Mouse (Mus musculus) heart, postnatal 10 days (tissue): ENCODE results near the gene Tnfrsf26. TPM values are rescaled to one million over a fixed set of nuclear protein-coding genes. Genes with fewer than 3 reads are reported as not detected.
"Not testable (repeated sequence)": the region's sequence is repeated elsewhere in the genome, so short reads cannot be mapped to it uniquely, and the experiment has no call there.

Experiments used
- DNase-seq, 2 experiments: peaks; one replicate each; pipeline ENCODE4 v3.0.0; 2021
- intact Hi-C: fragments of 180-260 bp; cut with DNase I; formaldehyde crosslinking; loops from one replicate; pipeline ENCODE4 v1.15.1; 2025
- total RNA-seq, 2 experiments: library from RNA; stranded (reverse); gene quantifications; 2 replicates each; pipeline ENCODE4 v1.2.3; 2021

Tnfrsf26 gene
- total RNA-seq, result 1 to 10 TPM; 1.0 to 1.1 TPM

DNA sequence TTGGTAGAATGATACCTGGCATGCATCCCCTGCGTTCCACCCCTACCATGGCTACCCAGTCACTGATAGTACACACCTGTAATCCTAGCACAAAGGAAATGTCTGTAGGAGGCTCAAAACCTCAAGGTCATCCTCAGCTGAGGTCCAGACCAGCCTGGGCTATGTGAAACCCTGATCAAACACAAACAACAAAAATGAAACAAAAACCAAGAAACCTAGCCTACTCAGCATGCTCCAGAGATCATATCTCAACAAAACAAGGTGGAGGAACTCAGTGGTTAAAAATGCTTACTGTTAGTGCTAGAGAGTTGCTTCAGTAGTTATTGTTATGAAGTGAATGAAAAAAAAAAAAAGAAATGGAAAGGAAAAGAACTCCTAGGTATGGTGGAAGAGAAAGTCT lies at the start of gene Tnfrsf26:
Tnfrsf26 (minus strand) TSS at position 183 of the 400 bp plus-strand sequence.
- DNase-seq, result no peak
- intact Hi-C loops, result no loop called here

DNA sequence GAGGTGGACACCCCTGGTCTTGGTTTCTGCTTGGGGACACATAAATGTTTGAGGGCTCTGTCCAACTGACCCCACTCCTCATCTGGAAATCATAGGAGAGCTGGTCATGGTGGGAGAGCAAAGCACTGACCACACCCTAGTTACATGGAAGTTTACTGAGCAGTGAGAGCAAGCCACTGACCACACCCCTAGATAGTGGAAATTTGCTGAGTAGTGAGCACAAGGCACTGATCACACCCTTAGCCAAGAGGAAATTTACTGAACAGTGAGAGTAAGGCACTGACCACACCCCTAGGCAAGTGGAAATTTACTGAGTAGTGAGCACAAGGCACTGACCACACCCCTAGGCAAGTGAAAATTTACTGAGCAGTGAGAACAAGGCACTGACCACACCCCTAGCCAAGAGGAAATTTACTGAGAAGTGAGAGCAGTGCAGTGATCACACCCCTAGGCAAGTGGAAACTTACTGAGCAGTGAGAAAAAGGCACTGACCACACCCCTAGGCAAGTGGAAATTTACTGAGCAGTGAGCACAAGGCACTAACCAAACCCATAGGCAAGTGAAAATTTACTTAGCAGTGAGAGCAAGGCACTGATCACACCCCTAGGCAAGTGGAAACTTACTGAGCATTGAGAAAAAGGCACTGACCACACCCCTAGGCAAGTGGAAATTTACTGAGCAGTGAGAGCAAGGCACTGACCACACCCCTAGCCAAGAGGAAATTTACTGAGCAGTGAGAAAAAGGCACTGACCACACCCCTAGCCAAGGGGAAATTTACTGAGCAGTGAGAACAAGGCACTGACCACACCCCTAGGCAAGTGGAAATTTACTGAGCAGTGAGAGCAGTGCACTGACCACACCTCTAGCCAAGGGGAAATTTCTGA lies 38.1 kb upstream of the Tnfrsf26 start:
- no peak for DNase-seq
- intact Hi-C loops, result no loop called here

DNA sequence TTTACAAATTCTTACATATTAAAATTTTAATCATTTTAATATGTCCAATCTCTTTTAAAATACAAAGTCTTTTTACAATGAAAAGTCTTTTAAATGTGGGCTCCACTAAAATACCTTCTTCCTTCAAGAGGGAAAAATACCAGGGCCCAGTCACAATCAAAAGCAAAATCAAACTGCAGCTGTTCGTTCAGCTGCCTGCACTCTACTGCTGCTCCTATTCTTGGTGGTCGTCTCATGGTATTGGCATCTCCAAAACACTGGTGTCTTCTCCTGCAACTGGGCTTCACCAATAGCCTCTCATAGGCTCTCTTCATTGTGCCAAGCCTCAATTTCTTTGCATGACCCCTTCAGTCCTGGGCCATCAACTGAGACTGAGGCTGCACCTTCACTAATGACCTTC lies 34.9 kb upstream of the Tnfrsf26 start:
- intact Hi-C loops, result no loop called here
- DNase-seq, result no peak

DNA sequence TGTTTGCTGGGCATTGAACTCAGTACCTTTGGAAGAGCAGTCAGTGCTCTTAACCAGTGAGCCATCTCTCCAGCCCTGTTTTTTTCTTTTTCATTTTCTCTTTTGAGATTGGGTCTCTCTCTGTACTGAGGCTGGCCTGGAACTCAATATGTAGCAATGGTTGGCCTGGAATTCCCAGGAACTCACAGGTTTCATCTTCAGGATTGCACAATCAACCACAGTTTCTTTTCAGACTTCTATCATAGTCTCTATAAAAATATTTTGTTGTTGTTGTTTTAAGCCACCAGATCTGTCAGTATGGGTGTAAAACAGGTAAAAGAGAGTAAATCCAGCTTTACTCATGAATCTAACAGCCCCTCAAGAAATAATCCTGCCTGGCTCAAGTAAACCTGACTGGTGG lies 32.3 kb upstream of the Tnfrsf26 start:
- intact Hi-C loops, result loop anchor here (2.0 kb wide), 1 partner anchor 22 kb away; no protein-coding TSS in a partner anchor
- no peak for DNase-seq

DNA sequence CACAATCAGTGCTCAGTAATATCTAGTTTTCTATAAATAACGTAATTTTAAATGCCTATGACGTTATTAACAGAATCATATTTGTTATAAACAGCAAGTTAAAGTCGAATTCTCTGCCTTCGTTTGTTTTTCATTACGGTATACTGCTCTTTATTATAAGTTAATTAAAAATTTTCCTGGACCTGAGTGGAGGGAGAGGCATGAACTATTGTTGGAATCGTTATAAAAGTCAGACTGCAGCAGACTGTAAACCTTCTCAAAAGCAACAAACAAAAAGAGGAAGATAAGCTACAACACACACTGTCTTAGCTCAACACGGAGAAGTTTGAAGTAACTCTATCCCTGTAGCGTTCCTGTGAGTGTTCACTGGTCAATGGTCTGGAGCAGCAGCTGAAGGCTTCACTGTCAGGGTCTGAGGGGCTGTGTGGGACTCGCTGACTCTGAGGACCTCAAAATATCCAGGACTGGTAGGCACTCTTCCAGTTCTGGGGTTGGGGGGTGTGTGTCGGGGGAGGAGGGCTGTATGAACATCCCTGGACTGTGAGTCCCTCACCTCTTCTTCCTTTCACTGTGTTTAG lies 21.3 kb upstream of the Tnfrsf26 start:
- intact Hi-C loops, DNase-seq: not testable (repeated sequence)

DNA sequence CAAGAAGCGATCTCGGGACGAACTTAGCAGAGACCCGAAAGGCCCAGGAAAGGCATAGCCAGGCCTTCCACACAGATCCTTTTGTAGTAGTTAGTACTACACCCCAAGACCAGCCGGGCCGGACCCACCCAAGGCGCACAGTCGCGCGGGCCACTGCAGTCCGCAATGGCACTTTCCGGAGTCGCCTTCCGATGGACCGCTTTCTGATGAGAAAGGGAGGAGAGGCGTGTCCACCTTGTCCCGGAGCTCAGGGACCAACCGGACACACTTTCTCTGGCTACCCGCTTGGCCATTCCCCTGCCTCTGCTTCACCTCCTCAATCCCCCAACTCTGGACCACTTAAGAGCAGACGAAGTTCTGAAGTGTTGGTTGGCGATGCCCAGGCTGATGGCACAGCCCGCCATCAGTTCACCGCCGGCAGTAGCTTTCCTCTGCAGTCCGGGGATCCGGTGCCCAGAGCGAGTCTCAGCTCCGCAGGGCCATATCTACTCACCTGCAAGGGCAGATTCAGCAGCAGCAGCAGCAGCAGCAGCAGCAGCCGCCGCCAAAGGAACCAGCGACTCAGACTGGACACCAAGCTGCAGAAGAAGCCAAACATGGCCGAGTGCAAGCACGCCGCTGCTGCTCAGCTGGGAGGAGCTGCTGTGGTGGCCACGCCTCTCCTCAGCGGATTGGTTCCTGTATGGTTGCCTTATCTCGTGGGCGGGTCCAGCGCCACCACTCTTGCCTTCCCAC lies 20.7 kb upstream of the Tnfrsf26 start, which contains the start of gene Tnfrsf22:
Tnfrsf22 (minus strand) TSS at position 628 of the 735 bp plus-strand sequence.
- peak; percentile 81 to 86 for DNase-seq
- intact Hi-C loops, result no loop called here

DNA sequence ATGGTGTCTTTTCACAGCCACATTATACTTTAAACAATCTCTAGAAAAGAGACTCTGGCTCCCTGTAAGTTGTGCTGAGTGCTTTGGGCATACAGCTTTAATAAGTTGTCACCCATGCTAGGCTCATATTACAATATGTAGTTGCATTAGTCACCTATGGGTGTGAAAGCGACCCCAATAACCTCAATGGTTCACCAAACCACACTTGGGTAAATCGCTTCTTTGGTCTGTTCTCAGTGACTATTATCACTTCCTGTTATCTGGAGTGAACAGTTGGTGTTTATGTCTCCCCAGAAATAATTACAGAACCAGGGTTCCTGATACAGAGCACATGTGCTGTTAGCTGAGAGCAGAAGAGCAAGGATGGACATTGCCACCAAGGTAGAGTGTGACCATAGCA lies 15.4 kb upstream of the Tnfrsf26 start:
- intact Hi-C loops, result loop anchor here (2.0 kb wide), 1 partner anchor 39 kb away; no protein-coding TSS in a partner anchor
- DNase-seq, result not testable (repeated sequence)

DNA sequence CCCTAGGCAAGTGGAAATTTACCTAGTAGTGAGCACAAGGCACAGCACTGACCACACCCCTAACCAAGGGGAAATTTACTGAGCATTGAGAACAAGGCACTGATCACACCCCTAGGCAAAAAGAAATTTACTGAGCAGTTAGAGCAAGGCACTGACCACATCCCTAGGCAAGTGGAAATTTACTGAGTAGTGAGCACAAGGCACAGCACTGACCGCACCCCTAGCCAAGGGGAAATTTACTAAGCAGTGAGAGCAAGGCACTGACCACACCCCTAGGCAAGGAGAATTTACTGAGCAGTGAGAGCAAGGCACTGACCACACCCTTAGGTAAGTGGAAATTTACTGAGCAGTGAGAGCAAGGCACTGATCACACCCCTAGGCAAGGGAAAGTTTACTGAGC lies 8.2 kb upstream of the Tnfrsf26 start:
- no peak for DNase-seq
- intact Hi-C loops, result no loop called here

DNA sequence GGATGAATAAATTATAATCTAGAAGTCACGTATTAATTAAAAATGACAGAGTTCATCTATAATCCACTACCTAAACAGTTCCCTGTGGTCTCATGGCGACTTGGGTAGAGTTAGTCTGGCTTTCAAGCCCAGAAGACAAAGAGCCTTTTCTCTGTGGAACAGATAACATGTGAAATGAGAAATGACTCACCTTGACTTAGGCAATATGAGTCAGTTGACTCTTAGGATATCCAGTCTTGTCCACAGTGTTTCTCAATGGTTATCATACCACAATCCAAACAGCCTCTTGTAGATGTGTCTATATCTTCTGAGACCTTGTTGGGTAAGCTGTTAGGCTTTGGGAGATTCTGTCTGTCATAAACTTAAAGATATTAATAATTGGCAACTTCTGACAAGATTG lies 3.0 kb upstream of the Tnfrsf26 start:
- no peak for DNase-seq
- intact Hi-C loops, result no loop called here

DNA sequence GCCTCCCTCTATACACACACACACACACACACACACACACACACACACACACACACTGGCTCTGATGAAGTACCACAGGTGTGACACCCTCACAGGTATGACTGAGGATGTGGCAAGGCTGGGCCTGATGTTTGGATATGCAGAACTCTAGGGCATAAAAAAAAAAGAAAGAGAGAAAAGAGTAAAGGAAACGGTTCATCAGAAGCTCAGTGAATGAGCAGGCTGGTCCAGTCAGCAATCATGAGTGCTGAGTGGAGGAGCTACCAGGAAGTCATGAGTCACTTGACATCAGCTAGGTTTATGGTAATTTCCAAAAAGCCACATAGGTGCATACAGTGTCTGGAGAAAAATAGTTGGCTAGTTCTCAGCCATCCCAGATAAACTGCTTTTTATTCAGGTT lies 979 bp upstream of the Tnfrsf26 start:
- intact Hi-C loops, result no loop called here
- no peak for DNase-seq

DNA sequence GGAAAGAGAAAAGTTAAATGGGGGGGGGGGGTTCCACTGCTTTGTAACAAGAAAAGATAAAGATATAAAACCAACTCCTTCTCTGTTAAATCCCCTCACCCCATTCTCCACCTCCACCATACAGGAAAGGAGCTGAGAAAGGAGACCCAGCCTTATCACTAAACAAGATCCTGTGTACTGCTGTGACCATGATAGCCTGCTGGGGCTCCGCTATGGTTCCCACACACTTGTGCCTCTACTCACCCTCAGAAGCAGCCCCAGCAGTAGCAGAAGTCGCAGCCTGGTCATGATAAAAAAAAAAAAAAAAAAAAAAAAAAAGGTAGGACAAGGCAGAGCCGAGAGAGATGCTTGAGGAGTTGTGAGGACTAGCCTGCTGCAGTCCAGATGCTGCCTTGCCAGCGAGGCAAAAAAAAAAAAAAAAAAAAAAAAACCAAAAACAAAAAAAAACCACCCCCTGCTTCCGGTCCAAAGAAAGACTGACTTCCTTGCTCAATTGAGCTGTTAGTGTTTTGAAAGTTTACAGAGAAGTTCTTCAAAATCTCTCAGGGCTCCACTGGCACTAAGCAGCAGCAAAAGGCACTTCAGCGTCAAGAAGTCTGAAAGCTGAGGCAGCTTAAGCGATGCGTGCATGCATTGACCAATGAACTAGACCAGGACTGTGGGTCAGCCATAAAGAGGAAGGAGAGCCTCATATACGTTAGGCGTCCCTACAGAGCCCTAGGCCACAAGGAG lies 801 bp downstream of the Tnfrsf26 start:
- peak; percentile 7 to 20 for DNase-seq

DNA sequence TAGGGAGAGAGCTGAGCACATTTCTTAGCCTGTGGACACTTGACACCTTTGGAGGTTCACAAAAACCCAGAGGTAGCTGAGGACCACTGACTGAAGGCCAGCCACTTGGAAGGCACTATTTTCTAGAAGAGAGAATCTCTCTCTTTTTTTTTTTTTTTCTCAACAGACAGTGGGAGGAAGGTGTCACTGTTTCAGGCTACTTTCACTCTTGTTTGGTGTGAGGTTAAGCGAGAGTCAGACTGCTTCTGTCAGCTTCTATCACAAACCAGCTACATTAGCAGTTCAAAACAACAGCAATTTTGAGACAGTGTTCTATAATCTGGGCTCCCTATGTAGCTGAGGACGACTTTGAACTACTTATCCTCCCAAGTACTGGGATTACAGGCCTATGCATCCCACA lies 2.3 kb downstream of the Tnfrsf26 start:
- DNase-seq, result no peak
- intact Hi-C loops, result no loop called here

More for the DNA sequence above, 801 bp downstream of the Tnfrsf26 start:
- intact Hi-C loops, result no loop called here

DNA sequence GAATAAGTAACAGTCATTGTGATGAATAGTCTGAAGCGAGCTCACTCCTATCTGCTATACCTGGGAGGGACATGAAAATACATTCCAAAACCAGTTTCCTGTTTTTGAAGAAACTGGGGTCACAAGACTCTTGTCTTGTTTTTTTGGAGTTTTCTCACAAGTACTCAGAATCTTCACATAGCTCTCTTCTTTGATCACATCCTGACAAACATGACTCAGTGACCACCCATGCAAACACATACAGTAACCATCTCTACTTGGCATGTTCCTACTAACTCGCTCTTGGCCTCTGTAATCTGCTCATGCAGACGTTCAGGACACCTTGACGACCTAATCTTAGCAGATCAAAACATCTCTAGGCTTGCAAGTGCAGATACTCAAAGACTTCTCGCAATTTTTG lies 3.4 kb downstream of the Tnfrsf26 start:
- intact Hi-C loops, result no loop called here
- DNase-seq, result no peak

DNA sequence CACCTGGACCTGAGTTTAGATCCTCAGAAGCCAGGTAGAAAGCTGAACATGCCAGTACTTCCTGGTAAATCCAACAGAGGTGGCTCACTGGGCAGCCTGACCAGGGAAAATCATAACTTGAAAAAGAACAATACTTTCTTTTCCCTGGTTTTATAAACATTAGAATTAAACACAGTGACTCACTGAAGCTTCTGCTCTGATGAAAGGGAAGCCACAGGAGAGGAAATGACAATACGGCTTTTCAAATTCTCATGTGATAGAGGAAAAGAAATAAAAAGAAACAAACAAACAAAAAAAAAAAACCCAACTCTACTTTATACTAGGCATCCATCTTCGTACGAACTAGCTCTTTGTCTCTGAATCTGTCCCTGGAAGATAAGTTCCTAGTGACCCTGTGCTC lies 4.0 kb downstream of the Tnfrsf26 start:
- no peak for DNase-seq
- intact Hi-C loops, result no loop called here

DNA sequence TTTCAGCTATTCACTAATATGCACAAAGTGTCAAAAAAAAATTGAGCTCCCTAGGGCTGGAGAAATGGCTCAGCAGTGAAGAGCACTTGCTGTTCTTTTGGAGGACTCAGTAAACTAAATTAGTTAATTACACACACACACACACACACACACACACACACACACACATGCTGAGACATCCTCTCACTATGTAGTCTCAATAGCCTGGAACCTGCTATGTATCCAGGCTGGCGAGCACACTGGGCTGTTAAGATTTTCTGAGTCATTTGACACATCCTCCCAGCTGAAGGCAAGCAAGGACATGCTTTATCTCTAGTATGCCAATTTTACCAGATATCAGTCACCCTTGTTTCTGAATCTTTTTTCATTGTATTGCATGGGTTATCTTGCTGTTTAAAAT lies 7.6 kb downstream of the Tnfrsf26 start:
- no peak for DNase-seq
- intact Hi-C loops, result no loop called here

DNA sequence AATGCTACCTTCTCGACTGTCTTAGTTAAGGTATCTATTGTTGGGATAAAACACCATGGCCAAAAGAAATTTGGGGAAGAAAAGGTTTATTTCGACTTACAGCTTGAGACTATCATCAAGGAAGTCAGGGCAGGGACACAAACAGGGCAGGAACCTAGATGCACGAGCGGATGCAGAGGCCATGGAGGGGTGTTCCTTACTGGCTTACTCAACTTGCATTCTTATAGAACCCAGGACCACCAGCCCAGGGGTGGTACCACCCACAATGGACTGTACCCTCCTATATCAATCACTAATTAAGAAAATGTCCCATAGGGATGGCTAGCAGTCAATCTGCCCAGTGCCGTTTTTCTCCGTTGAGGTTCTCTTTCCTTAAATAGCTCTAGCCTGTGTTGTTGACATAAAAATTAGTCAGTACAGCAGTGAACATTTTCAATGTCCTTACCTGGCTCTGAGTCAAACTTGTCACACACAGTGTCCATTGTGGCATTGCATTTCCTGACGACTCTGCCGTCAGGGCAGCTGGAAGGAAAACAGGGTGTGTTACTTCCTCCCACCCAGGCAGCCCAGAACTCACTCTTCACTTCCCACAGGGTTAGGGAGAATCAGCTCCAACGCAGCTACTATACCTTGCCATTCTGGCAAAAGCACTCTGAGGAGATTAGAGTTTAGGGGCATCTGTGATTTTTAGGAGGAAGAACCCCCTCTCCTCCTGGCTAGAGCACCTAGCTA lies 14.0 kb downstream of the Tnfrsf26 start:
- intact Hi-C loops, result no loop called here
- DNase-seq, result peak; percentile 32 to 35

DNA sequence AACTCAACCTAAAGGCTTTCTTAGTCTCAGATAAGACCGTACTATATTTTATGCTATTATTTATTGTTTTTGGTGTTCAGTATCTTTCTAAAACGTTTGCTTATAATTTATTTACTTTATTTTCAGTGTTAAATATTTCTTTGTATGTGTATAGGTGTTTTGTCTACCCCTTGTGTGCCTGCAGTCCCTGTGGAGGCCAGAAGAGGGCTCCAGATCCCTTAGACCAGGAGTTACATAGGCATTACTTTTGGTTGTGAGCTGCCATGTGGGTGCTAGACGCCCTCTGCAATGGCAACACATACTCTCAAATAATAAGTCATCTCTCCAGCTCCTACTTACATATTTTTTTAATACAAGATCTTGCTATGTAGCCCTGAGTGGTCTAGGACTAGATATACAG lies 16.3 kb downstream of the Tnfrsf26 start:
- intact Hi-C loops, result no loop called here
- no peak for DNase-seq

DNA sequence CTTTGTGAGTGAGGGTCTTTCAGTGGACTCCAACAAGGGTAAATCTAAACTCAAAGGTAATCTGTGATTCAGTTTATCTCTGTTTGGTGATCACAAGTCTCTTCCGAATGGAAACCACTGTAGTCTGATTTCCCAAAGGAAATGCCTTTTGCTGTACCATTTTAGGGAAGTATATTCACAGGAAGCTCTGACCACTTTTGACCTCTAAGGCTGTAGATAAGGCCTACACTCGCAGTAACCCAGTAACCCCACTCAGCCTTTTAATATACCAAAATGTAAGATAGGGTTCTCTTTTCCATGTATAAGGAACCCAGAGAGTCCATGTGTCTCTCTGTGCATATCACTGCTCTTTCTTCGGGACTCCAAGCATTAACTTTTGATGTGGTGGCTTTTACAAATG lies 23.2 kb downstream of the Tnfrsf26 start:
- intact Hi-C loops, result no loop called here

DNA sequence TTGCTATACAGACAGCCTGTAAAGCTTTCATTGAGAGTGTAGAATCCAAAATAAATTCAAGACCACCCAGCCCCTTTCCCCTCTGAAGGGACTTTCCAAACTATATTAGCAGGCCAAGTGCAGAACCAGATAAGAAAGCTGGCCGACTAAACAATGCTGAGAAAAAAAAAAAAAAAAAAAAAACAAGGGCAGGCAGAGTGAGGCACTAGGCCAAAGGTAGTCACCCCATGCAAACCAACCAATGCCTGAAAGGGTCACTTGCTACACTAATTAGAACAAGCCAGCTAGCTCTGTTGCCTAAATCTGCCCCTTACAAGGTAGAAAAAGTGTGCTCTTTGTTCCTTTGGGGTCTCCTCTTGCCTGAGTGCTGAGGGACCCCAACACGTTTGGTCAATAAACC lies 23.6 kb downstream of the Tnfrsf26 start:
- no peak for DNase-seq
- intact Hi-C loops, result no loop called here

More for the DNA sequence above, 23.2 kb downstream of the Tnfrsf26 start:
- no peak for DNase-seq

DNA sequence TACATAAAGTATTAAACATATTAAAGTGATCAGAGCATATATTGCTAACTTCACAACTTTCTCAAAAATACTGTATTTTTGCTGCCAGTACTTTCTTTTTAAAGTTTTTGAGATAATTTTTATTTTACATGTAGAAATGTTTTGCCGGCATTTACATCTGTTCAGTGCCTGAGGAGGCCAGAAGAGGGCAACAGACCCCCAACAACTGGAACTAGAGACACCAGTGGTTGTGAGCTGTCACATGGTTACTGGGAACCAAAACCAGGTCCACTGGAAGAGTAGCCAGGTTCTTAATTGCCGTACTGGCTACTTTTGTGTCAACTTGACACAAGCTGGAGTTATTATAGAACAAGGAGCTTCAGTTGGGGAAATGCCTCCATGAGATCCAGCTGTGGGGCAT lies 26.8 kb downstream of the Tnfrsf26 start:
- intact Hi-C loops, result no loop called here
- no peak for DNase-seq
